Mouse (Mus musculus): ENCODE data around the gene Pvalb. TPM values are rescaled to one million over a fixed set of nuclear protein-coding genes. Genes with fewer than 3 reads are reported as not detected.

The Pvalb gene
- polyA plus RNA-seq, 1 experiment from 2014 or later, result 0.26 TPM

DNA sequence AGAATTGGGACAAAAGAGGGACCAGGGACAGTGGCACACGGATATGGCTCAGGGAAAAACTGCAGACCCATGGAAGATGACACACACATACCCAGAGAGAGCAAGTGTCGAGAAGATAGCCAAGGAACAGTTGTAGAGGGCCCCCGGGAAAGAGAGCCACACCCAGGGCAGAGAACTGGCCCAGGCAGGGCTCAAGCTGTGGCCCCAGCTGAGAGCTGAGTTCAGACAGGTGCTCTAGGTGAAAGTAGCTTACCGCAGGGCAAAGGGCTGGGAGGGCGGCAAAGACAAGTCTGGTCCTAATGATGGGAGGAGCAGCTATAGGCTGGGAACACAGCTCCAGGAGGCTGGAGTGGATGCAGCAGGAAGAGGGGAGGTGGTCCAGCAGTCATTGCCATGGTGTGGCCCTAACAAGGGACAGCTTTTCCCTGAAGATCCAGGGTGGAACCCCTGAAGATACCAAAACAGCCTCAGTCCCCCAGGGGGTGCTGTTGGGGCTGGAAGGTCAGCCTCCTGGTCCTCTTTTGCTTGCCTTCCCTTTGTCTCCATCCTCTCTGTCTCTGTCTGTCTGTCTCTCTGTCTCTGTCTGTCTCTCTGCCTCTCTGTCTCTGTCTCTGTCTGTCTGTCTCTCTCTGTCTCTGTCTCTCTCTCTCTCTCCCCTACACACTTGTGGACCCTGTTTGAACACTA, 28.8 kb upstream of the Pvalb start:
- ATAC-seq (ENCODE audit: borderline replicate concordance, extremely low read depth, low FRiP score, low TSS enrichment), result no peak
- no peak overlapping the region for H3K27ac ChIP-seq
- WGBS, result 60% methylated on average over 5 of the region's 5 CpGs

DNA sequence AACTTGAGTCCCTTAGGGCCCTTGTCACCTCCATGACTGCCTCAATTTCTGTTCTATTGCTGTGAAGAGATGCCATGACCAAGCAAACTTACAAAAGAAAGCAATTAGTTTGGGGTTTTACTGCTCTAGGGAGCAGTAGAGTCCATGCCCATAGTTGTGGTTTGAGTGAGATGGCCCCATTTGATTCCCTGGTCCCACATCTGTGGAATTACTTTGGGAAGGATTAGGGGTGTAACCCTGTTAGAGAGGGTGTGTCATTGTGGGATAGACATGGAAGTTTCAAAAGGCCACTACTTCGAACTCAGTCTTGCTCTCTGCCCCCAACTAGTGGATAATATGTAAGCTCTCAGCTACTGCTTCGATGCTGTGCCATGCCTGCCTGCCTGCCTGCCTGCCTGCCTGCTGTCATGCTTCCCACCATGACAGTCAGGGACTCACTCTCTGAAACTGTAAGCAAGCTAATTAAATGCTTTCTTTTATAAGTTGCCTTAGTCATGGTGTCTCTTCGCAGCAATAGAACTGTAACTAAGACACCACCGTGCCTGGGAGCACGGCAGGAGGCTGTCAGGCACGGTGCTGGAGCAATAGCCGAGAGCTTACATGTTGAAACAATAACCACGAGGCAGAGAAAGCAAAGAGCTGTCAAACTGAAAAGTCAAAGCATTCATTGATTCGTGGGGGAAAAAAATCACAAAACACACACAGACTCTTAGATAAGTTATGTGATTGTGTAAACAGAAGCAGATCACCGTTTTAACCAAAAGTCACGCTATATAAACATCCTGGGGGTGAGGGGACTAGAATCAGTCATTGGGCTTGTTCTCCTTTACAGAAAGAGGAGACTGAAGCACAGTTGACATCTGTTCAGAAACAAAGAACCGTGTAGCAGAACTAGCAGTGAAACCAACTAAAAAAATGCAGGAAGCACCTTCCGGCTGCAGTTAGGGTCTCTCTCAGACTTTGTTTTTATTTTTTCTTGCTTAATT, 25.4 kb upstream of the Pvalb start:
- Histone ChIP-seq H3K4me3 (no peak overlapping the region), H3K4me1 (peaks cover 7% of the 10 kb centered on the region; the same call in 1 of the 2 replicates), H3K4me2 (peak overlapping the region; percentile 25), H3K36me3 (no peaks in the 10 kb centered on the region), H3K9me3 (no peaks in the 10 kb centered on the region), H3K9ac (no peak overlapping the region), H3K27me3 (no peaks in the 10 kb centered on the region), H3K27ac (no peak overlapping the region)
- no peak for ATAC-seq (ENCODE audit: borderline replicate concordance, extremely low read depth, low FRiP score, low TSS enrichment)
- 5% methylated on average over 13 of the region's 13 CpGs for WGBS

More for the DNA sequence above, 28.8 kb upstream of the Pvalb start:
- Histone ChIP-seq H3K4me1 (peaks cover 7% of the 10 kb centered on the region; the same call in 1 of the 2 replicates), H3K36me3 (no peaks in the 10 kb centered on the region), H3K27me3 (no peaks in the 10 kb centered on the region), H3K4me2 (no peak overlapping the region), H3K4me3 (no peak overlapping the region), H3K9ac (no peak overlapping the region), H3K9me3 (no peaks in the 10 kb centered on the region)

- no peaks in the 10 kb centered on the region for H3K9me3 ChIP-seq
- peaks cover 7% of the 10 kb centered on the region; the same call in 1 of the 2 replicates for H3K4me1 ChIP-seq
- no peak overlapping the region for H3K4me2 ChIP-seq
- no peak overlapping the region for H3K9ac ChIP-seq
- H3K36me3 ChIP-seq, result no peaks in the 10 kb centered on the region
- no peak for ATAC-seq (ENCODE audit: borderline replicate concordance, extremely low read depth, low FRiP score, low TSS enrichment)
- no peak overlapping the region for H3K4me3 ChIP-seq
- no peak overlapping the region for H3K27ac ChIP-seq
- H3K27me3 ChIP-seq, result no peaks in the 10 kb centered on the region
- WGBS, result 79% methylated on average over 12 of the region's 12 CpGs
Measured at GRCm38 (mm10) chr15:78227816-78228215, 21.6 kb upstream of the Pvalb start.

GRCm38 (mm10) chr15:78215269-78215668, 9.1 kb upstream of the Pvalb start:
- Histone ChIP-seq H3K27ac (no peak overlapping the region), H3K4me2 (no peak overlapping the region), H3K36me3 (no peaks in the 10 kb centered on the region), H3K4me3 (no peak overlapping the region), H3K9ac (no peak overlapping the region), H3K4me1 (no peaks in the 10 kb centered on the region), H3K9me3 (no peaks in the 10 kb centered on the region), H3K27me3 (no peaks in the 10 kb centered on the region)
- WGBS, result 77% methylated on average over 9 of the region's 9 CpGs
- no peak for ATAC-seq (ENCODE audit: borderline replicate concordance, extremely low read depth, low FRiP score, low TSS enrichment)

GRCm38 (mm10) chr15:78211367-78211766, 5.2 kb upstream of the Pvalb start:
- Histone ChIP-seq H3K27ac (no peak overlapping the region), H3K27me3 (no peaks in the 10 kb centered on the region), H3K9ac (no peak overlapping the region), H3K9me3 (no peaks in the 10 kb centered on the region), H3K36me3 (no peaks in the 10 kb centered on the region), H3K4me3 (no peak overlapping the region), H3K4me1 (no peaks in the 10 kb centered on the region), H3K4me2 (no peak overlapping the region)
- 72% methylated on average over 8 of the region's 8 CpGs for WGBS
- no peak for ATAC-seq (ENCODE audit: borderline replicate concordance, extremely low read depth, low FRiP score, low TSS enrichment)

DNA sequence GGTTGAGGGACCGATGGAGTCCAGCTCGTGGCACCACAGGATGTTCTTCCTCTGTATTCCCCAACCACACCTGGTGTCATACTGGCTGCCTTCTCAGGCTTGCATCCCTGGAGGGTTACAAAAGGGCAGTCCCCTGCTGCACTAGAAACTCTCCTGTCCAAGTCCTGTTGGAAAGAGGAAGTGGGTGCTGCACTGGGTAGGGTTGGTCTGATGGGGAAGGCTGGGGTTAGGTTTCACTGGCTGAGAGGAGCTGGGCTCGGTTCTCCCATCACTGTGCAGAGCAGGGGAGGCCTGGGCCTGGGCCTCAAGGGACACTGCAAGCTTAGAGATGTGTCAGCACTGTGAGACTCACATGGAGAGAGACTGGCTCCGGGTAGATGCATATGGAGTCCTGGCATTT, 4.0 kb upstream of the Pvalb start:
- 80% methylated on average over 4 of the region's 4 CpGs for WGBS
- no peak for ATAC-seq (ENCODE audit: borderline replicate concordance, extremely low read depth, low FRiP score, low TSS enrichment)

DNA sequence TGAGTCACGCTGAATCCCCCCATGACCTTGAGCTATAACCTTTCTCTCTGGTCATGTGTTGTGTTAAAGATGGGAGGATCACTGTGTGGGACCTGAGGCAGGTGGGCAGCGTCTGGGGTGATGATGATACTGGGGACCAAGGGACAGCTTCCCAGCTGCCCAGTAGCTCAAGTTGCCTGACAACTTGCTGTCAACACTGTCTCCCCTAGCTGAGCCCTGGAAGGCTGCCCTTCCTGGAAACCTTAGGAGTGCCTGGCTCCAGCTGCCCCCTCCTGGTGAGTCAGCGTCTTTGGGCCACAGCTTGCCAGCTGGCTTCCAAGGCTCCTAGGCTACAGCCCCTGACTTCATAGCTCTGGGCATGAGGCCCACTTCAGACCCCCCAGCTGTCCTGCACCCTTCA, 1.0 kb downstream of the Pvalb start:
- H3K27ac ChIP-seq, result no peak overlapping the region
- H3K27me3 ChIP-seq, result peaks cover 53% of the 10 kb centered on the region
- WGBS, result 32% methylated on average over 3 of the region's 3 CpGs
- no peak overlapping the region for H3K4me2 ChIP-seq
- no peak for ATAC-seq (ENCODE audit: borderline replicate concordance, extremely low read depth, low FRiP score, low TSS enrichment)
- no peak overlapping the region for H3K9ac ChIP-seq
- no peaks in the 10 kb centered on the region for H3K9me3 ChIP-seq
- H3K4me1 ChIP-seq, result peaks cover 8% of the 10 kb centered on the region
- H3K4me3 ChIP-seq, result no peak overlapping the region
- H3K36me3 ChIP-seq, result no peaks in the 10 kb centered on the region

More for the DNA sequence above, 4.0 kb upstream of the Pvalb start:
- Histone ChIP-seq H3K4me2 (no peak overlapping the region), H3K4me3 (no peak overlapping the region), H3K27me3 (peaks cover 8% of the 10 kb centered on the region), H3K4me1 (no peaks in the 10 kb centered on the region), H3K9me3 (no peaks in the 10 kb centered on the region), H3K27ac (no peak overlapping the region), H3K9ac (no peak overlapping the region), H3K36me3 (no peaks in the 10 kb centered on the region)

GRCm38 (mm10) chr15:78204053-78204847, 1.9 kb downstream of the Pvalb start:
- H3K4me1 ChIP-seq, result peaks cover 8% of the 10 kb centered on the region
- peak overlapping the region; percentile 58 for H3K4me2 ChIP-seq
- no peak overlapping the region for H3K27ac ChIP-seq
- H3K4me3 ChIP-seq, result peak overlapping the region; percentile 24
- peaks cover 53% of the 10 kb centered on the region for H3K27me3 ChIP-seq
- no peaks in the 10 kb centered on the region for H3K9me3 ChIP-seq
- ATAC-seq (ENCODE audit: borderline replicate concordance, extremely low read depth, low FRiP score, low TSS enrichment), result peak; percentile 68; the same call in 1 of the 2 replicates
- no peak overlapping the region for H3K9ac ChIP-seq
- WGBS, result 2% methylated on average over 41 of the region's 41 CpGs
- H3K36me3 ChIP-seq, result no peaks in the 10 kb centered on the region

DNA sequence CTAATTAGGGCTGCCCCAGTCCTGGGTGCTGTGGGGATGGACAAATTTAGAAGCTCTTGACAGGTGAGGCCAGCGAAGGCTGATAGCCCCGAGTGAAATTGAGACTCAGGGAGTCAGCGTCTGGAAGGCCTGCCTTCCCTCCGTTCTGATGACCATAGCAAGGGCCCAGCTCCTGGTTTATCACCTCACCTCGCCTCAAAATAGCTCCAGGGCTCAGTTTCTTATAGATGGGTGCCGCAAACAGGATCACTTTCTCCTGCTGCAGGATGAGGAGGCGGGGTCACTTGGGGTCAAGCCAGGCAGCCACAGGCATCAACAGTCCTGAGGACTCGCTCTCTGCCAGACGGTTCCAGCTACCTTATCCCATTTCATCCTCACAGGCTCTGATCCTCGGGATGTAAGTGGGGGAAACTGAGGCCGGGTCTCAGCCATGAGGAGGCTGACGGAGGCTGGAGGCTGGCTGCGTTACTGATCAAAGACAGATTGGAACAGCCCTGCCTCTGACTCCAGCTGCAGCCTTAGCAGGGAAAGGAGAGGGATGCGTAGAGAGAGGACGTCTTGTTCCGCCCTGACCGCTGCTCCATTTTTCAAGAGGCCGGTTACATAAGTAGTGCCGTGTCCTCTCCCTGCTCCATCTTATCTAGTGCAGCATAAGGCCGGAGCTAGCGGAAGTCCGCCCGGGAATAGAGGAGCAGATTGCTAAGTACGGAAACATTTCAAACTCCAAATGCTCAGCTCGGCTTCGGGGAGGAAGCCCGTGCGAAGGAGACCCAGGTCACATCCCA, 10.9 kb downstream of the Pvalb start:
- Histone ChIP-seq H3K27me3 (no peaks in the 10 kb centered on the region), H3K4me3 (no peak overlapping the region), H3K9ac (no peak overlapping the region), H3K27ac (no peak overlapping the region), H3K4me1 (no peaks in the 10 kb centered on the region), H3K4me2 (no peak overlapping the region), H3K36me3 (no peaks in the 10 kb centered on the region), H3K9me3 (no peaks in the 10 kb centered on the region)
- no peak for ATAC-seq (ENCODE audit: borderline replicate concordance, extremely low read depth, low FRiP score, low TSS enrichment)
- WGBS, result 58% methylated on average over 28 of the region's 28 CpGs

GRCm38 (mm10) chr15:78194320-78194719, 11.9 kb downstream of the Pvalb start:
- H3K27me3 ChIP-seq, result no peaks in the 10 kb centered on the region
- H3K36me3 ChIP-seq, result no peaks in the 10 kb centered on the region
- no peaks in the 10 kb centered on the region for H3K9me3 ChIP-seq
- H3K27ac ChIP-seq, result no peak overlapping the region
- no peak overlapping the region for H3K4me3 ChIP-seq
- WGBS, result 63% methylated on average over 3 of the region's 3 CpGs
- H3K9ac ChIP-seq, result no peak overlapping the region
- H3K4me2 ChIP-seq, result no peak overlapping the region
- no peak for ATAC-seq (ENCODE audit: borderline replicate concordance, extremely low read depth, low FRiP score, low TSS enrichment)
- H3K4me1 ChIP-seq, result no peaks in the 10 kb centered on the region

DNA sequence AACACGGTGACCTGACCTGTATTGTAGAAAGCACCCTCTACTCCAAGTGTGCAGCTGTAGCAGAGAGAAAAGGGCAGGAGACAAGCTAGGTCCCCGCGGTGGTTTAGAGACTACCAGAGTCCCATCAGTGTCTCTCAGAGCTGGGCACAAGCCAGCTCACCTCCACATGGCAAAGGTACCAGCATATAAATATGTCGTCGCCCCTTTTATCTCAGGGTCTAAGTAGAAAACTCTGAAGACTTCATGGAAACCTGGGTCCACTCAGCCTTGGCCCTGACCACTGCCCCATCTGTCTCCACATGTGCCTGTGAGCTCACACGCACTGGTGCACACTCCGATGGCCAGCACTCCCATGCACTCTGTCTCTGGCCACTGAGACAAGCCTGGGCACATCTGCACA, 16.6 kb downstream of the Pvalb start:
- ATAC-seq (ENCODE audit: borderline replicate concordance, extremely low read depth, low FRiP score, low TSS enrichment), result no peak
- H3K4me2 ChIP-seq, result no peak overlapping the region
- H3K36me3 ChIP-seq, result no peaks in the 10 kb centered on the region
- no peak overlapping the region for H3K9ac ChIP-seq
- WGBS, result 88% methylated on average over 7 of the region's 7 CpGs
- H3K4me3 ChIP-seq, result no peak overlapping the region
- no peaks in the 10 kb centered on the region for H3K9me3 ChIP-seq
- H3K27ac ChIP-seq, result no peak overlapping the region
- 0 out of 2 replicates have a peak, but pooled peaks cover 1% of the 10 kb centered on the region for H3K4me1 ChIP-seq
- no peaks in the 10 kb centered on the region for H3K27me3 ChIP-seq

Data from lung, embryonic 15.5 days (tissue).